Comparison of ENCODE assay signal across 21 mouse cellular contexts in the genomic region with DNA sequence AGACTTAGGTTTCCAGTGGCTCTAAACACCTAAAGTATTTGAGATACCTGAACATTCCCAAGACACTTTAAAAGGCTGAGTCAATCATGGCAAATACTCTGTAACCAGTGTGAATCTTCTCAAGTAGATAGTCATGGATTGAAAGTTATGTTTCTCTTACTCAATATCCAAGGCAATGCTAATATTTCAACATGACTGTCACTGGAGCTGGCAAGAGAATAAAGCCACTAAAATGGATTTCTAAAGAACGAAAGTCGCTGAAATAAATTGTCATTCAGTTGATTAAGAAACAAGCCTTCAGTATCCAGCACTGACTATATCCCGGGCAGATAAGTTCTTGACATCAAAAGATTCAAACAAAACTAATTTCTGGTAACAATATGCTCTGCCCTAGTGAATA. TPM values are rescaled to one million over a fixed set of nuclear protein-coding genes. Genes with fewer than 3 reads are reported as not detected.
DNase-seq lines count a peak whose midpoint lies in the region; ATAC-seq and TF ChIP-seq lines count a peak whose summit lies in the region.
"Had no signal": no experiment of that assay in that cellular context is flagged by ENCODE, and none has a peak within 500 bp of the region (broad histone marks: within the 10 kb centered on the region; RNA-seq: fewer than 3 reads in every experiment).

No protein-coding gene starts in this region.

- no peak overlapping the region for H3K4me3 ChIP-seq in lung, embryonic 14.5 days (ENCODE audit: low read depth, low read length)
- H3K4me3 ChIP-seq: embryonic facial prominence, embryonic 13.5 days; embryonic facial prominence, embryonic 15.5 days; erythroblast, embryonic 14.5 days; forebrain, embryonic 13.5 days; forebrain, embryonic 15.5 days had no signal

- H3K9me3 ChIP-seq in lung, embryonic 14.5 days (ENCODE audit: low read depth, low read length) = no peaks in the 10 kb centered on the region
- H3K9me3 ChIP-seq: embryonic facial prominence, embryonic 13.5 days; embryonic facial prominence, embryonic 15.5 days; forebrain, embryonic 13.5 days; forebrain, embryonic 15.5 days had no signal

- H3K36me3 ChIP-seq in lung, embryonic 14.5 days (ENCODE audit: insufficient read depth) = no peaks in the 10 kb centered on the region
- H3K36me3 ChIP-seq: embryonic facial prominence, embryonic 13.5 days; embryonic facial prominence, embryonic 15.5 days; forebrain, embryonic 15.5 days had no signal

- no peak for TF ChIP-seq CTCF in lung, embryonic 14.5 days (IDR thresholded peaks at IDR 0.05; ENCODE audit: low read depth)

- no peak for ATAC-seq in lung, embryonic 14.5 days (ENCODE audit: insufficient read depth)
- ATAC-seq in granulocyte monocyte progenitor cell, adult 5-6 weeks (replicated peaks; ENCODE audit: poor library complexity, severe bottlenecking) = no peak
- ATAC-seq: forebrain, embryonic 13.5 days; forebrain, embryonic 15.5 days; forebrain, postnatal 0 days had no signal

- H3K27me3 ChIP-seq in lung, embryonic 14.5 days (ENCODE audit: insufficient read depth, low read length) = no peaks in the 10 kb centered on the region
- H3K27me3 ChIP-seq: embryonic facial prominence, embryonic 13.5 days; embryonic facial prominence, embryonic 15.5 days; forebrain, embryonic 13.5 days; forebrain, embryonic 15.5 days had no signal

- DNase-seq in adrenal gland, postnatal 14 days = peak; percentile 4
- DNase-seq in adrenal gland, postnatal 36 days = no peak
- DNase-seq in lung, embryonic 14.5 days = peak; percentile 4
- no peak for DNase-seq in lung, postnatal 25 days (ENCODE audit: low spot score)
- DNase-seq in adipocyte (ENCODE audit: low spot score) = peak; percentile 75
- peak; percentile 57 for DNase-seq in fat pad, adult 2 months (ENCODE audit: extremely low read depth, low read depth, low spot score)
- DNase-seq: adrenal gland, postnatal 10 days; cerebellum, adult 11-12 months; cerebellum, adult 2 months; cerebellum, adult 9-11 months; cerebellum, postnatal 14 days; cerebellum, postnatal 36 days; embryo, embryonic 11 days; forebrain, postnatal 0 days had no signal

- WGBS in lung, embryonic 14.5 days = 69% methylated on average over 3 of the region's 3 CpGs

- no peaks in the 10 kb centered on the region for H3K4me1 ChIP-seq in lung, embryonic 14.5 days (ENCODE audit: insufficient read depth)
- H3K4me1 ChIP-seq: embryonic facial prominence, embryonic 13.5 days; embryonic facial prominence, embryonic 15.5 days; forebrain, embryonic 13.5 days; forebrain, embryonic 15.5 days had no signal

- no peak overlapping the region for H3K27ac ChIP-seq in lung, embryonic 14.5 days (ENCODE audit: low read depth)
- H3K27ac ChIP-seq: embryonic facial prominence, embryonic 13.5 days; embryonic facial prominence, embryonic 15.5 days; forebrain, embryonic 13.5 days; forebrain, embryonic 15.5 days had no signal

- no peak overlapping the region for H3K9ac ChIP-seq in lung, embryonic 14.5 days
- H3K9ac ChIP-seq: embryonic facial prominence, embryonic 13.5 days; embryonic facial prominence, embryonic 15.5 days; forebrain, embryonic 13.5 days; forebrain, embryonic 15.5 days; forebrain, postnatal 0 days had no signal

- no peak overlapping the region for H3K4me2 ChIP-seq in lung, embryonic 14.5 days
- H3K4me2 ChIP-seq: embryonic facial prominence, embryonic 13.5 days; embryonic facial prominence, embryonic 15.5 days; forebrain, embryonic 13.5 days; forebrain, embryonic 15.5 days had no signal

RNA-seq across cellular contexts. Expression of a gene that starts 37.1 kb away (rescaled TPM):
- total RNA-seq in adrenal gland, postnatal 14 days (2021) = 61.6 and 112 TPM in 2 replicates
- total RNA-seq in adrenal gland, postnatal 36 days (2021) = 100 to 1,000 TPM in 1 of 2 experiments, 10 to 100 TPM in 1; 92.4 to 171 TPM
- 133 and 139 TPM in 2 replicates for polyA plus RNA-seq in lung, embryonic 14.5 days (2014; fragmentation: Nextera tagmentation; extraction: Ambion mirVana)
- total RNA-seq in granulocyte monocyte progenitor cell, adult 5-6 weeks (2014; fragmentation: Nextera tagmentation) = 1.0 TPM in 1 of 2 replicates, not detected in the other
- 0.10 and 3.3 TPM in 2 replicates for total RNA-seq in granulocyte monocyte progenitor cell, adult 5-6 weeks (2017)
- total RNA-seq: MEL had no signal
- polyA plus RNA-seq: erythroblast, embryonic 14.5 days had no signal

Comparison
In these comparisons a context has a peak if more than half of its experiments do, and no peak if none do; other contexts are left out.
1. DNase-seq: peak in adrenal gland, postnatal 14 days (single experiment), lung, embryonic 14.5 days (single experiment), adipocyte (single experiment) and fat pad, adult 2 months (single experiment); none in adrenal gland, postnatal 36 days (0 of 2) and lung, postnatal 25 days (single experiment).
2. RNA of a gene that starts 37.1 kb away (total RNA-seq): 92.4 to 171 TPM in adrenal gland, postnatal 36 days and 61.6 to 112 TPM in adrenal gland, postnatal 14 days; 0.10 to 3.3 TPM in granulocyte monocyte progenitor cell, adult 5-6 weeks; every median in the first group is over 10 times any median in the second.